Mouse (Mus musculus): Measurements from ENCODE around the gene Adh1. TPM values are rescaled to one million over a fixed set of nuclear protein-coding genes. Genes with fewer than 3 reads are reported as not detected.

Adh1 gene
- polyA plus RNA-seq, 1 experiment from 2014 or later, result not detected

DNA sequence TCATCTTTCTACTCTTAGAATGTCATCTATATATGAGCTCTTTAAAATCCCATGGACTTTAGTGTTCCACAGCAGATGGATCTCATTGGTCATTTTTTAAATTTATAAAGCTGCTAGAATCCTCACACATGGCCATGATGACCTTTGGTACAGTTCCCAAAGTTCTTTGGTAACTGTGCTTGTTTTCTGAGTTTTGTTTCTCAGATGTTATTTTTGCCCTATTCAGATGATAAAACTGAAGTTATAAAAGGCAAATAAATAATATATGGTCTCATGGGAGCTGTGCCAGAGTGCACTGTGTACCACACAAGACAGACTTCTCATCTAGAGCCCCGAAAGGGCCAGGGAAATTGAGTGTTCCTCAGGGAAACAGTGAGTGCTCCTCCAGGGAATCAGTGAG, 31.3 kb upstream of the Adh1 start:
- H3K27ac ChIP-seq, result no peak overlapping the region
- 83% methylated on average over 1 of the region's 1 CpGs for WGBS (ENCODE audit: missing documents)
- no peak overlapping the region for H3K4me3 ChIP-seq (ENCODE audit: inconsistent target)
- H3K36me3 ChIP-seq (ENCODE audit: inconsistent target), result no peaks in the 10 kb centered on the region
- no peaks in the 10 kb centered on the region for H3K79me2 ChIP-seq (ENCODE audit: inconsistent target)

DNA sequence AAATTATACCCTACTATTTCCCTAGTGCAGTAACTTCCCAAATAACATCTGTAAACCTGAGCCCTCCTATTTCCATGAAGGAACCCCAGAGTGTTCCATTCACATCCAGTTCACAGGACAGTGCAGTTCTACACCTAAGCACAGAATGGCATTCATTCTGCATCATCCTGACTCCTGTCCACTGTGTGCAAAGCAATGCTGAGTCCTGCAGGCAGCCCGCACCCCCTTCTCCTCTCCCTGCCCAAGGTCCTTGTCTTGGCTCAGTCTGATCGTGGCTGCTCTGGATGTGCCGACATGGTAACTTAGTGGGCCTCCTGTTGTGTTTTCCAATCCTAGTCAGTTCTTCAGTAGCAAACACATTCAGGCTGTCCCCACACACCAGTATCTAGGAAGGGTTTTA, 30.5 kb upstream of the Adh1 start:
- Histone ChIP-seq H3K79me2 (ENCODE audit: inconsistent target) (no peaks in the 10 kb centered on the region), H3K4me3 (ENCODE audit: inconsistent target) (no peak overlapping the region), H3K36me3 (ENCODE audit: inconsistent target) (no peaks in the 10 kb centered on the region), H3K27ac (no peak overlapping the region)
- WGBS (ENCODE audit: missing documents), result 95% methylated on average over 3 of the region's 3 CpGs

DNA sequence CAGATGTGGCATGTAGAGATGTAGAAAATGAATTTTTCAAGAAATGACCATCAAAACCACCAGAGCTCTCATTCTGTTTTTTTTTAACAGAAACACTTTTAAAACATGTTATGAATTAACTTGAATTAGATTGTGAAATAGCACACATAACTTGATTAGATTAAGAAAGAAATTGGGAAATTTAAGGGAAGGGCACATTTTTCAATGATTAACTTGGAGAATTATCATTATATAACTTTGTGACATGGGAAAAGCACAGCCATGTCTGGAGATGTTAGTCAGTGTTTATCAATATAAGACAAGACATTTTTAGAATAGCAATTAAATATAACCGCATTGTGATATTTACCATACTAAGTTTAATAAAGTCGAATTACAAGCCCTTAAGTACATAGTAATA, 29.3 kb upstream of the Adh1 start:
- Histone ChIP-seq H3K27ac (no peak overlapping the region), H3K79me2 (ENCODE audit: inconsistent target) (no peaks in the 10 kb centered on the region), H3K36me3 (ENCODE audit: inconsistent target) (no peaks in the 10 kb centered on the region), H3K4me3 (ENCODE audit: inconsistent target) (no peak overlapping the region)
- WGBS (ENCODE audit: missing documents), result 72% methylated on average over 2 of the region's 2 CpGs

DNA sequence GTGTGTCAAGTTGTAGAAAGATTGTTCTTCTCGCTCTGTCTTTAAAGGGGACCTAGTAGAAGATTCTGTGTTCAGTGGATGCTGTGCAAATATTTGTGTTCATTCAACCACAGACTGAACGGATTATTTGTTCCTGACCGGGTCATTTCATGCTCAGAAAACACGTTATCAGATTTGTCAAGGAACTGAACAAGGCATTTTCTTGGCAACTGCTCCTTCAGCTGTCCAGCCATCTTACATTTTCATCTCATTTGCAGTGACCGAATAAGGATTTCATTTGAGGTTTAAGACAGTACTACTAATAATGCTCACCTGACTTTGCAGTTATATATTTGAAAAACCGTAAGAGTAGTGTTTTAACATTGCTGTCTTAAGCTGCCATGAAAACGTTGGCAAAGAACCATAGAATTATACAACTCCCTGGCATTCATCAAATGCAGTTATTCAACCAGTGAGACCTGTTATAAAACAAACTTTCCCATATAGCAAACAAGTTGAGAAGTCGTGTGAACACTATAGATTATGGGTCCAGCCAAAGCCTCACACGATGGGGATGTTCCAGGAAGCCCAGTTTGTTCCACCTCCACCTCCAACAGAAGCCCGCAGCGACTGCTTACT, 24.1 kb upstream of the Adh1 start:
- H3K27ac ChIP-seq, result no peak overlapping the region
- no peaks in the 10 kb centered on the region for H3K79me2 ChIP-seq (ENCODE audit: inconsistent target)
- H3K4me3 ChIP-seq (ENCODE audit: inconsistent target), result no peak overlapping the region
- WGBS (ENCODE audit: missing documents), result 56% methylated on average over 11 of the region's 11 CpGs
- no peaks in the 10 kb centered on the region for H3K36me3 ChIP-seq (ENCODE audit: inconsistent target)

DNA sequence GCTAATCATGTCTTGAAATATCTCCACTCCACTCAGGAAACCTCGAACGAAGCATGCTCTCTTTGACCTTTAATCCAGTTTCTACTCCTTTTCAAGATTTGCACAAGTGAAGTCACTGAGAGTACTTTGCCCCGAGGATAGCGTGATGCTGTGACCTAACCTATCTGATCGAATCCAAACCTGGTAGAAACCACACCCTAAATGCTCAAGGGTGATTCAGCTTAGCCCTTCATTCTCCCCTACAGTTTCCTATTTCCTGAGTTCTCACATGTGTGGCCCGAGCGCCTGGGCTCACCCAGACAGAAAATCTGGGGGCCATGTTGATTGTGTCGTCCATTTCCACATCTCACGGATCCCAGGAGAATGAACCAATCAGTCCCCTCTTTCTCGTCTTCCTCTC, 22.7 kb upstream of the Adh1 start:
- no peak overlapping the region for H3K27ac ChIP-seq
- H3K4me3 ChIP-seq (ENCODE audit: inconsistent target), result no peak overlapping the region
- WGBS (ENCODE audit: missing documents), result 81% methylated on average over 10 of the region's 10 CpGs
- no peaks in the 10 kb centered on the region for H3K36me3 ChIP-seq (ENCODE audit: inconsistent target)
- H3K79me2 ChIP-seq (ENCODE audit: inconsistent target), result no peaks in the 10 kb centered on the region

DNA sequence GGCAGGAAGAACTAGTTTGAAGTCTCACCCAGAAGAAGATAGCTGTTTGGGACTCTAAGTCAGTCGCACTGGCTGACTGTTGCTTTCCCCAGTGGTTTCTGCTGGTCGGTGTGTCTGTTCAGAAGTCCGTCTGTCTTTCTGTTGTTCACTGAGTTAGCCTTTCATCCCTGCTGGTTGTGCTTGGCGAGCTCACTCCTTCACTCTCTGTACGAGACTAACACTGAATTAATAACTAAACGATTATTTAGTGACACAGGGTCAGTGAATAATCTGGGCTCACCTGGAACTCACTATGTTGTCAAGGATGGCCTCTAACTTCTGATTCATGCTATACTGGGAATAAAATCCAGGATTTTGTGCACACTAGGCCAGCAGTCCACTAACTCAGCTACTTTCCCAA, 21.3 kb upstream of the Adh1 start:
- WGBS (ENCODE audit: missing documents), result 89% methylated on average over 6 of the region's 6 CpGs
- H3K27ac ChIP-seq, result no peak overlapping the region
- no peaks in the 10 kb centered on the region for H3K36me3 ChIP-seq (ENCODE audit: inconsistent target)
- no peaks in the 10 kb centered on the region for H3K79me2 ChIP-seq (ENCODE audit: inconsistent target)
- H3K4me3 ChIP-seq (ENCODE audit: inconsistent target), result no peak overlapping the region

DNA sequence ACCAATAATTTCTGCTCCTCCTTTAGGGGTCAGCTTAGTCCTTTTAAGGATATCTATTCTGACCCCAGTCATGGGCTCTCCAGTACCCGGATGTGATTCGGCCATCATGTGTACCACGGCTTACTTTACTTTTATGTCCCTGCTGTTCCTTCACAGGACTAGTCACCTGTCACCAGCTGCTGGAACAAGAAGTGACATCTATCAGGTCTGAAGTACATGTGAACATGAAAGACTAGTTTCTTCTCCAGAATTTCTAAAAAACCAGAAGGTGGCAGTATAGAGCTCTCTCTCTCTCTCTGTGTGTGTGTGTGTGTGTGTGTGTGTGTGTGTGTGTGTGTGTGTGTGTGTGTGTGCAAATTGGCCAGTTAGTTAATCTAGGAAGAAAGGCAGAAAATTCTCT, 20.4 kb upstream of the Adh1 start:
- no peaks in the 10 kb centered on the region for H3K79me2 ChIP-seq (ENCODE audit: inconsistent target)
- no peaks in the 10 kb centered on the region for H3K36me3 ChIP-seq (ENCODE audit: inconsistent target)
- H3K4me3 ChIP-seq (ENCODE audit: inconsistent target), result no peak overlapping the region
- 91% methylated on average over 3 of the region's 3 CpGs for WGBS (ENCODE audit: missing documents)
- H3K27ac ChIP-seq, result no peak overlapping the region

DNA sequence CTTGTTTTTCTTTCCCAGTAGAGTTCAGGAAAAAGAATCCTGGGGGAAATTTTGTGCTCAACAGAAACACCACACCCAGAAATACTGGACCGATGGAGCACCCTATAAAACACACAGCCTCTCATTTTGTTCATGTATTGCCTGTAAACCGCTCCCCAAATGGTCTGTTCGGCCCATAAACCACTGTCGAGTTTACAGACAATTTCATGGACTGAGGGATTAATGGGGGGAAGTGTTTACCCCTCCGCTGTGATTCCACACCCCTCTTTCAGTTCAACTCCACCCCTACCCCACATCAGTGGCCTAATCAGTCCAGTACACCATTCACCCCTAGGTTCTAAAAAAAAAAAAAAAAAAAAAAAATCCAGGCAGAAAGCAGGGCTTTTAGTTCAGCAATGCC, 19.8 kb upstream of the Adh1 start:
- H3K79me2 ChIP-seq (ENCODE audit: inconsistent target), result no peaks in the 10 kb centered on the region
- no peak overlapping the region for H3K4me3 ChIP-seq (ENCODE audit: inconsistent target)
- 75% methylated on average over 3 of the region's 5 CpGs for WGBS (ENCODE audit: missing documents)
- no peaks in the 10 kb centered on the region for H3K36me3 ChIP-seq (ENCODE audit: inconsistent target)
- no peak overlapping the region for H3K27ac ChIP-seq

DNA sequence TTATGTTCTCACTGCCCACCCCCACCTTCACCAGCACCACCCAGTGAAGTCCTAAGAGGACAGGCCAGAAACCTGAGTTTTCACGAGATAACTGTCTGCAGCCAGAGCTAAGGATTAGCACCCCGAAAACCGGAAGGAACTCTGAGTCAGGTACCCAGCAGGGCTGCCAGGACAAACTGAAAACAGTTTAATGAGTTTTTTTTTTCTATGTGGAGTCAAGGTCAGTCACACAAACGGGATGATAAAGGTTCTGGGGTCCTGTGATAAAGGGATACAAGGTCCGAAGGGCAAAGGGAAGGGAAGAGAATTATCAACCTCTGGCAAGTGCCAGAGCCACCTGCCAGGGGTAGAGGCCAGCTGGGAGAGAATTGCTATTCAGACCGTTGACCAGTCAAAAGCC, 19.4 kb upstream of the Adh1 start:
- no peaks in the 10 kb centered on the region for H3K36me3 ChIP-seq (ENCODE audit: inconsistent target)
- no peak overlapping the region for H3K4me3 ChIP-seq (ENCODE audit: inconsistent target)
- WGBS (ENCODE audit: missing documents), result 55% methylated on average over 6 of the region's 6 CpGs
- H3K79me2 ChIP-seq (ENCODE audit: inconsistent target), result no peaks in the 10 kb centered on the region
- H3K27ac ChIP-seq, result no peak overlapping the region

DNA sequence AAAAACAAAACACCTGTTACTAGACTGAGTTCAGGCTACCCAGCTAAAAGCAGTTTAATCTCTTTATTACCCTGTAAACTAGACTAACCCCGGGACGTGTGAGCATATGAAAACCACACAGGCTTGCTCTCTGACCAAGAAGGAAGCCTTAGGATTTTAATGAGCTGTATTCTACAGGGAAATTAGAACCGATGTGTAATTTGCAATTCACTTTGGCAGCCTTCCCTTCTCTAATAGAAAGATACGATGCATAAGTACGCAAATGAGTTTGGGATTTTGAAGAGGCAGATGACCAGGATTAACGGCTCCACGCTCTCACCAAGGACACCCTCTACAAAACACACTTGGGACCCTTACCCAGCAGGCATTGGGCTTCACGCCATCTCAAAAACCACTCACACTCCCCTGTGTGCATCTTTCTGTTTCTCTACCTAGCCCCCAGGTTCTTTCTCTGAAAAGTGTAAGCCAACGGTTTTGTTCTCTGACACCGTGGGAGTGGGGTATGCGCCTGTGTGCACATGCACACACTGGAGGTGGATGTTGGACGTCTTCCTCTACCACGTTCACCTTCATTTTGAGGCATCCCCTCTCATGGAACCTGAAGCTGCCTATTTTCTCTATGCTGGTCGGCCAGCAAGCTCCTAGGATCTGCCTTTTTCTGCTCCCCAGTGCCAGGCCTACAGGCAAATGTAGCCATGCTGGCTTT, 18.6 kb upstream of the Adh1 start:
- no peaks in the 10 kb centered on the region for H3K79me2 ChIP-seq (ENCODE audit: inconsistent target)
- H3K27ac ChIP-seq, result no peak overlapping the region
- 89% methylated on average over 14 of the region's 14 CpGs for WGBS (ENCODE audit: missing documents)
- H3K4me3 ChIP-seq (ENCODE audit: inconsistent target), result no peak overlapping the region
- no peaks in the 10 kb centered on the region for H3K36me3 ChIP-seq (ENCODE audit: inconsistent target)

DNA sequence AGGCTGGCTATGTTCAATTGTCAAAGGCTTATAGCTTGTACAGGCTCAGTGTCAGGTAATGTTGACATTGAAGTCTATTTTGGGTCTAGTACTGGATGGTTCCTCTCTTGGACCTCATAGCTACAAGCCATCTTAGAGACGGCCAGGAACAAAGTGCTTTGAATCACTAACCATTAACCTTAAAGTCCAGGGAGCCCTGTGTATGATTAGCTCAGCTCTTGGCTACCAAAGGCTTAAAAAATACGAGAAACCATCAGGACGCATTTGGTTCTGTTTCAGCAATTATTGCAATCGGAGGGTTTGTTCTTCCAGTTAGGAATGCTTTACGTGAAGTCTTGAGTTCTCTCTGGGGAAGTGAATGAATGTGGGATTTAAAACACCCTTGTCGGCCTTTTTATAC, 17.9 kb upstream of the Adh1 start:
- WGBS (ENCODE audit: missing documents), result 93% methylated on average over 6 of the region's 6 CpGs

DNA sequence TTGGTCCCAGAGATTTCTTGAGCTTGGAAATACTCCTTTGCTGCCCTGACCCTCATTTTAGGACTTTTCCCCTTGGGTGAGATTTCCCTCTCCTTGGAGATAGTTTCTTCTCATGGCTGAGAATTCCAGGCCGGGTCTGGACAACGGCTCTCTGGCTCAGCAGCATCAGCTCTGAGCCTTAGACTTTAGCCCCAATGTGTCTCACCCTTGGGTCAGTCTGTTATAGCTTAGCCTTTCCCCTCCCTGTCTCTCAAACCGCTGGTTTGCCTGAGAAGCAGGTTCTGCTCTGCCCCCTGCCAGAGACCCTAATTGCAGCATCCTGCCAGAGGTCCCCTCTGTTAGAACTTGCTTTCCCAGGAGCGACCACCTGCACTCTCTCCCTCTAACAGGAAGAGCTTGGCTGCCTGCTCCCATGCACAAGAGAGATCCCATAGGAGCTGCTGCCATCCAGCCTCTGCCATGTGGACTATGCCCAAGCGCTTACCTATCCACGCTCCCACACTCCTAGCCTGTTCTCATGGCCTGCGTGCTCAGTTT, 16.4 kb upstream of the Adh1 start:
- Histone ChIP-seq H3K27ac (no peak overlapping the region), H3K36me3 (ENCODE audit: inconsistent target) (no peaks in the 10 kb centered on the region), H3K79me2 (ENCODE audit: inconsistent target) (no peaks in the 10 kb centered on the region), H3K4me3 (ENCODE audit: inconsistent target) (no peak overlapping the region)
- WGBS (ENCODE audit: missing documents), result 92% methylated on average over 7 of the region's 7 CpGs

More for the DNA sequence above, 17.9 kb upstream of the Adh1 start:
- H3K36me3 ChIP-seq (ENCODE audit: inconsistent target), result no peaks in the 10 kb centered on the region
- H3K79me2 ChIP-seq (ENCODE audit: inconsistent target), result no peaks in the 10 kb centered on the region
- H3K4me3 ChIP-seq (ENCODE audit: inconsistent target), result no peak overlapping the region
- no peak overlapping the region for H3K27ac ChIP-seq

DNA sequence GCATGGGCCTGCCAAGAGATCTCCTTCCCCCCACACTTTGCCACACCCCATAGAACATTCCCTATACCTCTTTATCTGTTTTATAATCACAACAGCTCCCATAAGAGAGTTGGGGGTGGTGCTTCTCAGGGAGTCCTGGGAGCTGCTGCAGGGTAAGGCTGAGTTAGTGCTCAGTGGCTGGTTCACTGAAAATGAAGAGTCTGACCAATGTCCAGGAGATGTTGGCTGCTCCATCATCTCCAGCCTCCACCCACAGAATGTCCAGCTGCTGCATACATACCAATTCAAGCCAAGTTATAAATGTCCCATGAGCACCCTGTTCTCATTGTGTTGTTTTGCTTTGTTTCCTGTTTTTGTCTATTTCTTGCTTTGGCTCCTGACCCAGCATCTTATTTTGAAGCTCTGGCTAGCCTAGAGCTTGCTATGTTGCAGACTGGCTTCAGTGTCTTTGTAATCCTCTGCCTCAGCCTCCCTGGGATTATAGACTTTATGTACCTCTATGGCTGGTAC, 14.2 kb upstream of the Adh1 start:
- no peaks in the 10 kb centered on the region for H3K79me2 ChIP-seq (ENCODE audit: inconsistent target)
- H3K27ac ChIP-seq, result no peak overlapping the region
- H3K36me3 ChIP-seq (ENCODE audit: inconsistent target), result no peaks in the 10 kb centered on the region
- no peak overlapping the region for H3K4me3 ChIP-seq (ENCODE audit: inconsistent target)

DNA sequence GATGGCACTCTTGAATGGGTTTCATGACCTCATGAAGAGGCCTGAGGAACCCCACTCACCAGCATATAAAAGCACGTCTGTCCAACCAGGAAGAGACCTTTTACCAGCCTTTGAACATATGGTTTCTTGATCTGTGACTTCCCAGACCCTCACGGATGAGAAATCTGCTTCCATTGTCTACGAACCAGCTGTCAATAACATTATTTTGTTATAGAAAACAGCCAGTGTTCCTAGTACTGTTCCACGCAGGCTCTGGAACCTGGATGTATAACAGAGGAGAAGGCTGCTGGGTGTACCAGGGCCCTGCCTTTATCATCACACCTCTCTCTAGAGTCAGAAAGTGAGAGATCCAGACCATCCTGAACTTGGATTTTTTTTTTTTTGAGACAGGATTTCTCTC, 13.6 kb upstream of the Adh1 start:
- H3K36me3 ChIP-seq (ENCODE audit: inconsistent target), result no peaks in the 10 kb centered on the region
- WGBS (ENCODE audit: missing documents), result 87% methylated on average over 4 of the region's 4 CpGs

DNA sequence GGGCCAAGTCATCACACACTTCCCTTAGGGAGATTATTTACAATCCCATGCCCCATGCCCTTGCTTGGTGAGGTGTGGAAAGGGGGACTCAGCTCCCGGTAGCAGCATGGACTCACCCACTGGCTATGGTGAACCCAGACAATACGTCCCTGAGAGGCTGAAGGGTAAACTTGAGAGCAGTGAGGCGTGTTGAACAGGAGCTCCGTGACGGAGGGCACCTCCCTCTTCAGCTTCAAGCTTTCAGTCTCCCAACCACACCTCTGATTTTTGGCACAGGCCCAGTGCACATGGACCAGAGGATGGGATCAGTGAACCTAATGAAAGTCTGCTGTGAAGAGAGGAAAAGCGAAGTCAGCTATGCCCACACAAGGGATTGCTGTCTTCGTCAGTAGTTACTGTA, 12.8 kb upstream of the Adh1 start:
- no peak overlapping the region for H3K4me3 ChIP-seq (ENCODE audit: inconsistent target)
- no peaks in the 10 kb centered on the region for H3K36me3 ChIP-seq (ENCODE audit: inconsistent target)
- no peaks in the 10 kb centered on the region for H3K79me2 ChIP-seq (ENCODE audit: inconsistent target)
- H3K27ac ChIP-seq, result no peak overlapping the region
- 94% methylated on average over 7 of the region's 7 CpGs for WGBS (ENCODE audit: missing documents)

More for the DNA sequence above, 13.6 kb upstream of the Adh1 start:
- no peaks in the 10 kb centered on the region for H3K79me2 ChIP-seq (ENCODE audit: inconsistent target)
- no peak overlapping the region for H3K27ac ChIP-seq
- H3K4me3 ChIP-seq (ENCODE audit: inconsistent target), result no peak overlapping the region
